Mouse (Mus musculus) ES-E14 (cell line): ENCODE results near the gene Smoc1.

Experiments used
- CHD2 ChIP-seq: IDR thresholded peaks from 2 replicates; pipeline ENCODE4 v1.6.1; 2014; ENCODE audit warnings: mild to moderate bottlenecking, low read depth, low read length, inconsistent platforms
- HCFC1 ChIP-seq: IDR thresholded peaks from 2 replicates; pipeline ENCODE4 v1.6.1; 2012; ENCODE audit warnings: low read length, inconsistent platforms, borderline replicate concordance; ENCODE audit not compliant: insufficient read depth
- MAFK ChIP-seq: IDR thresholded peaks from 2 replicates; pipeline ENCODE4 v1.6.1; 2014; ENCODE audit warnings: mild to moderate bottlenecking, low read depth, low read length, inconsistent platforms; ENCODE audit not compliant: insufficient read depth
- ZC3H11A ChIP-seq: IDR thresholded peaks from 2 replicates; pipeline ENCODE4 v1.6.1; 2012; ENCODE audit warnings: low read depth, mild to moderate bottlenecking, inconsistent platforms, low read length, borderline replicate concordance
- ZNF384 ChIP-seq: IDR thresholded peaks from 2 replicates; pipeline ENCODE4 v1.6.1; 2012; ENCODE audit warnings: low read depth, low read length, inconsistent platforms

GRCm38 (mm10) chr12:81152082-81152481, 125.5 kb downstream of the Smoc1 start:
- TF ChIP-seq ZNF384 (no peak), HCFC1 (no peak), CHD2 (no peak), ZC3H11A (no peak), MAFK (no peak)
